Mouse (Mus musculus) intestine, postnatal 0 days (tissue): ENCODE data around the gene Hist1h2be. TPM values are rescaled to one million over a fixed set of nuclear protein-coding genes. Genes with fewer than 3 reads are reported as not detected.
"Not testable (repeated sequence)": the region's sequence is repeated elsewhere in the genome, so short reads cannot be mapped to it uniquely, and the experiment has no call there.

Experiments
- ATAC-seq: fragments of 200-750 bp; cut with Nextera tagmentation; 2 replicates; pipeline ENCODE4 v1.8.0; 2017; ENCODE audit warnings: mild to moderate bottlenecking, moderate TSS enrichment, moderate library complexity
- H3K27ac ChIP-seq: fragments of 300-500 bp; sonication (generic); 2 replicates; pipeline ENCODE4 v1.5.1; 2014; ENCODE audit warnings: mild to moderate bottlenecking, low read depth, low read length, moderate library complexity
- H3K27me3 ChIP-seq: fragments of 300-500 bp; sonication (generic); replicated peaks from 2 replicates; pipeline ENCODE4 v1.6.1; 2014; ENCODE audit warnings: low read length, mixed read lengths; ENCODE audit not compliant: control insufficient read depth, insufficient read depth
- H3K36me3 ChIP-seq: fragments of 300-500 bp; sonication (generic); 2 replicates; pipeline ENCODE4 v1.6.1; 2014; ENCODE audit warnings: mild to moderate bottlenecking, moderate library complexity; ENCODE audit not compliant: control insufficient read depth, insufficient read depth
- H3K4me1 ChIP-seq: fragments of 300-500 bp; sonication (generic); replicated peaks from 2 replicates; pipeline ENCODE4 v1.6.1; 2014; ENCODE audit warnings: antibody characterized with exemption, low read length, mixed read lengths; ENCODE audit not compliant: control insufficient read depth, insufficient read depth
- H3K4me2 ChIP-seq: fragments of 300-500 bp; sonication (generic); replicated peaks from 2 replicates; pipeline ENCODE4 v1.6.1; 2014; ENCODE audit warnings: low read depth, mild to moderate bottlenecking, moderate library complexity
- H3K4me3 ChIP-seq: fragments of 300-500 bp; sonication (generic); 2 replicates; pipeline ENCODE4 v1.5.1; 2014; ENCODE audit warnings: low read depth, low read length
- H3K9ac ChIP-seq: fragments of 300-500 bp; sonication (generic); 2 replicates; pipeline ENCODE4 v1.6.1; 2014; ENCODE audit warnings: mild to moderate bottlenecking, low read depth, low read length
- H3K9me3 ChIP-seq: fragments of 300-500 bp; sonication (generic); 2 replicates; pipeline ENCODE4 v1.6.1; 2016; ENCODE audit warnings: mixed run types; ENCODE audit not compliant: control insufficient read depth
- CTCF ChIP-seq: sonication (generic); IDR thresholded peaks from 2 replicates; pipeline ENCODE4 v1.5.1; 2016; ENCODE audit warnings: low read depth, mild to moderate bottlenecking, control low read depth, antibody characterized with exemption, moderate library complexity
- WGBS: fragments of 180-500 bp; shearing (Covaris S2); extraction: QIAGEN DNeasy Blood & Tissue Kit; methylation state at CpG from one replicate; pipeline ENCODE4 v1.1.7; 2014; 5-methylcytosine and 5-hydroxymethylcytosine counted together
- polyA plus RNA-seq: library from polyadenylated mRNA; unstranded; fragments of >200 nt; fragmentation: Nextera tagmentation; extraction: Ambion mirVana; gene quantifications from 2 replicates; pipeline ENCODE4 v1.2.1, GENCODE M21; 2015

Hist1h2be gene
- polyA plus RNA-seq = 0.30 and 0.46 TPM in 2 replicates

DNA sequence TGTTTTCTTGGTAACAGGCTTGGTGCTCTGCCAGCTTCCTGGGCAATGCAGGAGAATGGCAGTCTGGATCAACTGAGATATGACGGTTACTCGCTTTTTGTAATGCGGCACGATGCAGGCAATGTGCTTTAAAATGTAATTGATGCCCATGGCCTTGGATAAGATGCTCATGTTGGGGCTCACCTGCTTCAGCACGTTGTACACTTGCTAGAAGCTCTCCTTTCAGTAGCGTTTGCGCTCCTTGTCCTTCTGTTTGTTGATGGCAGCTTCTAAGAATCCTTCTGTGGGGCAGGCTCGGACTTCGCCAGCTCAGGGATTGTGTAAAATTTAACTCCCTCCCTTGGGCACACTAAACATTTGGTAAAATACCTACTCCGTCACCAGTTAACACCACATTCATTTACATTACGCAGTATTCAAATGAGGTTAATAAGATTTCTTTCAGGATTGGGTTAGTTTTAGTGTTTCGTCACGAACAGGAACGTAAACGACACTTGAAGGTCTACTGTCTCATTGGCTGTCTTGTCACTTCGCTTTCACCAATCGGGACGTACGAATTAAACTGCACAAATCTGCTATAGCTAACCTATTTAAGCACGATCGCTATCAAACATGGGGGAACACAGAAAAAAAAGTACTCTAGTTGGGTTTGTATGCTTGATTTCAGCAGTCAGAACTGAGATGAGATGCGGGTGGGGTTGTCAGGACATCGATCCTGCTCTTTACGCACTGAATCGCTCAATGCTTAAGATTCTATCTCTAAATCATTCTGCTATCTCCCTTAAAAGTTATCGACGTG is at the start of gene Hist1h2be:
Gene Hist1h2be (minus strand): TSS at position 392 of the 799 bp plus-strand sequence.
- H3K27ac ChIP-seq = peak within 1 kb of the TSS; percentile 96
- peak within 1 kb of the TSS; percentile 93 for H3K9ac ChIP-seq
- WGBS = under 1% methylated on average over 27 of the region's 27 CpGs
- TF ChIP-seq CTCF = no peak
- peak within 1 kb of the TSS; percentile 95 for H3K4me2 ChIP-seq
- H3K4me1 ChIP-seq = 0 out of 2 replicates have a peak, but pooled peaks cover 3% of the 10 kb centered on the region
- ATAC-seq = peak; percentile 77
- no peaks in the 10 kb centered on the region for H3K27me3 ChIP-seq
- H3K4me3 ChIP-seq = peak within 1 kb of the TSS; percentile 69
- H3K36me3 ChIP-seq = no peaks in the 10 kb centered on the region
- H3K9me3 ChIP-seq = no peaks in the 10 kb centered on the region

DNA sequence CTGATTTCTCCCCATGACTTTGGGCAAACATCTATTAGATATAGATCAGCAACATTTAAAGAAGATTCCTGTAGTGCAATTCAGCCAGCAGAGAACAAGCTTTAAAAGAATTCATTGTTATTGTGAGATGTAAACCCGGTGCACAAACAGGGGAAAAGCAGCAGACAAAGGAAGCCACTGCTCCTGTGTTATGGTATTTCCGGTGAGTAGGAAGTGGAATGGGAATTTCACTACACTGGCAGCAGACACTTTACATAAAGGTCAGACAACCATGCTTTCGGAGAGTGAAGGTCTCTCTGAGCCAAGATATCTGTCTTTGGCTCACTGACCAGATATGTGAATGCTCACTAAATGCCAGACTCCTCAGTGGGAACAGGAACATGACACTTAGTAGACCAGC is 41.6 kb upstream of the Hist1h2be start:
- no peak overlapping the region for H3K27ac ChIP-seq
- H3K4me2 ChIP-seq = no peak overlapping the region
- H3K4me3 ChIP-seq = no peak overlapping the region
- H3K36me3 ChIP-seq = no peaks in the 10 kb centered on the region
- no peaks in the 10 kb centered on the region for H3K27me3 ChIP-seq
- H3K9me3 ChIP-seq = no peaks in the 10 kb centered on the region
- TF ChIP-seq CTCF = no peak
- no peak for ATAC-seq
- no peak overlapping the region for H3K9ac ChIP-seq
- no peaks in the 10 kb centered on the region for H3K4me1 ChIP-seq
- WGBS = 56% methylated on average over 3 of the region's 3 CpGs

- no peak overlapping the region for H3K27ac ChIP-seq
- H3K4me2 ChIP-seq = no peak overlapping the region
- no peak overlapping the region for H3K4me3 ChIP-seq
- H3K9me3 ChIP-seq = no peaks in the 10 kb centered on the region
- no peaks in the 10 kb centered on the region for H3K4me1 ChIP-seq
- no peak overlapping the region for H3K9ac ChIP-seq
- TF ChIP-seq CTCF = no peak
- no peaks in the 10 kb centered on the region for H3K27me3 ChIP-seq
- no peak for ATAC-seq
- 68% methylated on average over 6 of the region's 6 CpGs for WGBS
- H3K36me3 ChIP-seq = no peaks in the 10 kb centered on the region
Measured at GRCm38 (mm10) chr13:23659636-23660366, 38.9 kb upstream of the Hist1h2be start.

GRCm38 (mm10) chr13:23630653-23631052 is 9.7 kb upstream of the Hist1h2be start:
- H3K9ac ChIP-seq = no peak overlapping the region
- no peaks in the 10 kb centered on the region for H3K4me1 ChIP-seq
- H3K27ac ChIP-seq = no peak overlapping the region
- TF ChIP-seq CTCF = peak; percentile 77
- ATAC-seq = no peak
- H3K27me3 ChIP-seq = no peaks in the 10 kb centered on the region
- H3K36me3 ChIP-seq = no peaks in the 10 kb centered on the region
- WGBS = 34% methylated on average over 1 of the region's 1 CpGs
- H3K9me3 ChIP-seq = no peaks in the 10 kb centered on the region
- no peak overlapping the region for H3K4me3 ChIP-seq
- no peak overlapping the region for H3K4me2 ChIP-seq

GRCm38 (mm10) chr13:23622861-23623450 is 2.0 kb upstream of the Hist1h2be start:
- peak overlapping the region; percentile 96; the same call in 1 of the 2 replicates for H3K27ac ChIP-seq
- H3K4me1 ChIP-seq = 0 out of 2 replicates have a peak, but pooled peaks cover 3% of the 10 kb centered on the region
- H3K4me2 ChIP-seq = peak overlapping the region; percentile 95
- 25% methylated on average over 7 of the region's 7 CpGs for WGBS
- H3K9ac ChIP-seq = peak overlapping the region; percentile 53; the same call in 1 of the 2 replicates
- no peaks in the 10 kb centered on the region for H3K9me3 ChIP-seq
- no peaks in the 10 kb centered on the region for H3K36me3 ChIP-seq
- no peaks in the 10 kb centered on the region for H3K27me3 ChIP-seq
- no peak for ATAC-seq
- TF ChIP-seq CTCF = no peak
- H3K4me3 ChIP-seq = peak overlapping the region; percentile 69

DNA sequence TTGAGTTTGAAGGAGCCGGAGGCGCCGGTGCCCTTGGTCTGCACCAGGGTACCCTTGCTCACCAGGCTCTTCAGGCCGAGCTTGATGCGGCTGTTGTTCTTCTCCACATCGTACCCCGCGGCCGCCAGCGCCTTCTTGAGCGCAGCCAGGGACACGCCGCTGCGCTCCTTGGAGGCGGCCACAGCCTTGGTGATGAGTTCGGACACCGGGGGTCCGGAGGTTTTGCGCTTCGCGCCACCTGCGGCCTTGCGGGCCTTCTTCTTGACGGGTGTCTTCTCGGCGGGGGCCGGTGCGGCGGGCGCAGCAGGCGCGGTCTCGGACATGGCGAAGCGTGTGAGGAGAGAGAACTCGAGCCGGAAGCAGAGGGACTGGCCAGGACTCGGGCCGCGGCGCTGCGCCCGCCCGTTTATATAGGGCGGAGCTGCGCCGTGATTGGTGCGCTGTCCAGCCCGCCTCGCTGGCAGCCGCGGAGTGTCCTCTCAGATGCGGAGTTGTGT is 1.3 kb upstream of the Hist1h2be start, which contains the start of gene Hist1h1e:
Gene Hist1h1e (minus strand): TSS at position 384 of the 497 bp plus-strand sequence.
- peak; percentile 89 for ATAC-seq
- Histone ChIP-seq H3K4me3 (peak within 1 kb of the TSS; percentile 69), H3K9ac (peak within 1 kb of the TSS; percentile 93), H3K27ac (peak within 1 kb of the TSS; percentile 96), H3K4me2 (peak within 1 kb of the TSS; percentile 95)
- H3K9me3 ChIP-seq, H3K27me3 ChIP-seq, H3K36me3 ChIP-seq, H3K4me1 ChIP-seq: not testable (repeated sequence)
- WGBS = under 1% methylated on average over 53 of the region's 53 CpGs
